Mouse (Mus musculus) small intestine, adult 2 months (tissue): ENCODE results near the gene Ppa1.

ENCODE experiments used
- CTCF ChIP-seq: fragments of 200-500 bp; IDR thresholded peaks from 2 replicates; pipeline ENCODE4 v1.5.1; 2012; ENCODE audit warnings: low read depth, mild to moderate bottlenecking, control low read depth, inconsistent platforms, low read length, moderate library complexity, mixed read lengths; ENCODE audit not compliant: insufficient replicate concordance, insufficient read length; ENCODE audit errors: extremely low read depth
- POLR2A ChIP-seq: fragments of 200-500 bp; IDR thresholded peaks from 2 replicates; pipeline ENCODE4 v1.6.1; 2012; ENCODE audit warnings: low read depth, mild to moderate bottlenecking, control low read depth, inconsistent platforms, low read length, moderate library complexity

- TF ChIP-seq CTCF (no peak), POLR2A (no peak)
Observed at GRCm38 (mm10) chr10:61618528-61618927, 29.8 kb upstream of the Ppa1 start.
